Mouse (Mus musculus) gastrocnemius, adult 2 months (tissue): Measurements from ENCODE around the gene Twist2. TPM values are rescaled to one million over a fixed set of nuclear protein-coding genes. Genes with fewer than 3 reads are reported as not detected.

Experiments used
- DNase-seq: peaks from one replicate; pipeline ENCODE4 v3.0.0; 2022
- H3K27ac ChIP-seq: fragments of 200-600 bp; 2 replicates; pipeline ENCODE4 v1.8.1; 2022; ENCODE audit warnings: mild to moderate bottlenecking
- H3K4me3 ChIP-seq: fragments of 200-600 bp; 2 replicates; pipeline ENCODE4 v1.8.1; 2022; ENCODE audit warnings: mild to moderate bottlenecking, moderate library complexity
- CTCF ChIP-seq: fragments of 200-600 bp; IDR thresholded peaks from 2 replicates; pipeline ENCODE4 v1.8.1; 2022; ENCODE audit warnings: antibody characterized with exemption, mild to moderate bottlenecking, moderate library complexity
- intact Hi-C: fragments of 180-260 bp; cut with DNase I; formaldehyde crosslinking; loops from one replicate; pipeline ENCODE4 v1.15.1; 2025
- total RNA-seq, 2 experiments: library from RNA; stranded (reverse); gene quantifications; 2 replicates each; pipeline ENCODE4 v1.2.3; 2021

Twist2 gene
- total RNA-seq, 2 experiments from 2014 or later, result 0.97 to 3.0 TPM

- intact Hi-C loops, result no loop called here
- H3K4me3 ChIP-seq, result no peak overlapping the region
- H3K27ac ChIP-seq, result peak overlapping the region; percentile 38
- TF ChIP-seq CTCF, result no peak
- no peak for DNase-seq
Measured at GRCm38 (mm10) chr1:91858901-91859300, 57.6 kb downstream of the Twist2 start.

GRCm38 (mm10) chr1:91861511-91861910, 60.2 kb downstream of the Twist2 start:
- TF ChIP-seq CTCF, result no peak
- Histone ChIP-seq H3K4me3 (no peak overlapping the region), H3K27ac (no peak overlapping the region)
- intact Hi-C loops, result no loop called here
- DNase-seq, result no peak

DNA sequence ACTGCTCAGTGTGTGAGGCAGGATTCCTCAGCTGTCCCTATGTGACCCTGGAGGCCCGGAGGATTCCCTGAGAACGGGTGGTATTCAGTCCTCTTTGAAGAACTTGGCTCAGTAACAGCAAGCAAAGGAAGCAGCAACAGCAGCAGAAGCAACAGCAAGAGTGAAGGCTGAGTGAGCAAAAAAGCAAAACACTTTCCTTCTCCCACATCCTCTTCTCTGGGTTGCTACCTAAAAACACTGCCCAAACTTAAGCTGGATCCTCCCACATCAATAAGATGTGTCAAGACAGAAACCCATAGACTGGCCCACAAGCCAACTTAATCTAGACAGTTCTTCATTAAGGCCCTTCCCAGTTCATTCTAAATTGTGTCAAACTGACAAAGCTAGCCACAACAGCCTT, 64.7 kb downstream of the Twist2 start:
- intact Hi-C loops, result no loop called here
- Histone ChIP-seq H3K27ac (no peak overlapping the region), H3K4me3 (no peak overlapping the region)
- DNase-seq, result no peak
- TF ChIP-seq CTCF, result no peak

- TF ChIP-seq CTCF, result no peak
- intact Hi-C loops, result loop anchor here (5.0 kb wide), 1 partner anchor 114 kb away; no protein-coding TSS in a partner anchor
- no peak overlapping the region for H3K27ac ChIP-seq
- DNase-seq, result no peak
- H3K4me3 ChIP-seq, result no peak overlapping the region
Measured at GRCm38 (mm10) chr1:91871101-91871500, 69.8 kb downstream of the Twist2 start.

GRCm38 (mm10) chr1:91872388-91873059, 71.3 kb downstream of the Twist2 start:
- H3K4me3 ChIP-seq, result no peak overlapping the region
- TF ChIP-seq CTCF, result no peak
- intact Hi-C loops, result loop anchor here (1.0 to 5.0 kb wide), 2 partner anchors 115 to 298 kb away; no protein-coding TSS in a partner anchor
- H3K27ac ChIP-seq, result no peak overlapping the region
- no peak for DNase-seq

- no peak overlapping the region for H3K27ac ChIP-seq
- no peak for TF ChIP-seq CTCF
- DNase-seq, result no peak
- intact Hi-C loops, result loop anchor here (1.0 to 5.0 kb wide), 2 partner anchors 116 to 299 kb away; no protein-coding TSS in a partner anchor
- H3K4me3 ChIP-seq, result no peak overlapping the region
Measured at GRCm38 (mm10) chr1:91873572-91874285, 72.5 kb downstream of the Twist2 start.

- Histone ChIP-seq H3K27ac (no peak overlapping the region), H3K4me3 (no peak overlapping the region)
- DNase-seq, result peak; percentile 83
- intact Hi-C loops, result loop anchor here (1.0 to 5.0 kb wide), 2 partner anchors 117 to 351 kb away; no protein-coding TSS in a partner anchor
- TF ChIP-seq CTCF, result peak; percentile 91
Measured at GRCm38 (mm10) chr1:91874633-91875032, 73.4 kb downstream of the Twist2 start.

- Histone ChIP-seq H3K27ac (no peak overlapping the region), H3K4me3 (no peak overlapping the region)
- TF ChIP-seq CTCF, result no peak
- intact Hi-C loops, result loop anchor here (1.0 kb wide), 1 partner anchor 352 kb away; no protein-coding TSS in a partner anchor
- DNase-seq, result no peak
Measured at GRCm38 (mm10) chr1:91875042-91875720, 73.9 kb downstream of the Twist2 start.

DNA sequence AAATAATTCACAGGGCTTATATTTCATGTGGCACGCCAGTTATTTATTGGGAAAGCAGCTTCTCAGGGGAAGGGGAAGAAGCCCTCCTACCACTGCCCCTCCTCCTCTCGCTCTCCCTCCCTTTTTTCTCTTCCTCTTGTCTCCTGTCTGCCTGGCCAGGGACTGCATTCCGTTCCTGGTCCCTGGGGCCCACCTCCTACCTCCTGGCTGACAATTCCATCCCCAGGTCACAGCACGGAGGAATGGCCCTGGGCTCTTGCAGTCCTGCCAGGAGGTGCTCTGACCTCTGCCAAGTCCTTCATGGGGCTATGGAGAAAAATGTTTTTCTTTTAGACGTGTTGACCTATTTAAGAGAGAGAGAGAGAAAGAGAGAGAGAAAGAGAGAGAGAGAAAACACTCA, 77.4 kb downstream of the Twist2 start:
- no peak for TF ChIP-seq CTCF
- peak overlapping the region; percentile 43; the same call in 1 of the 2 replicates for H3K27ac ChIP-seq
- no peak overlapping the region for H3K4me3 ChIP-seq
- peak; percentile 39 for DNase-seq
- intact Hi-C loops, result no loop called here

GRCm38 (mm10) chr1:91880156-91880555, 78.9 kb downstream of the Twist2 start:
- Histone ChIP-seq H3K4me3 (no peak overlapping the region), H3K27ac (no peak overlapping the region; the same call in 1 of the 2 replicates)
- TF ChIP-seq CTCF, result no peak
- DNase-seq, result no peak
- intact Hi-C loops, result no loop called here

DNA sequence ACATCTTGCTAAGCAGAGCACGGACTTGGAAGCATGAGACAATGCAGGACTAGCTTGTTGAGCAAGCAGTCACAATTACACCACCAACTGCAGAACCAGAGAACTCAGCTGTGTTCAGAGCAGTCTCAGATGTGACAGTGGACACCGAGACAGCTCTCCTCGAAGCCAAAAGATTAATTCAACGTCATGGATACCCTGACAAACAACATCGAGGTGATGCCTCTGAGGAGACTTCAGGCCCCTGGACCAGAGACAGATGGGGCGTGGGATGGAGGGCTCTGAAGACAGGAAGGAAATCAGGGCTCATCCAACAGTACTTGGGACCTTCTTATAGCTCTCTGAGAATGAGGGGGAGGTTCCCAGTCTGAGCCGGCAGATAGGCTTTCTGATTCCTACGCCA, 79.6 kb downstream of the Twist2 start:
- H3K4me3 ChIP-seq, result no peak overlapping the region

DNA sequence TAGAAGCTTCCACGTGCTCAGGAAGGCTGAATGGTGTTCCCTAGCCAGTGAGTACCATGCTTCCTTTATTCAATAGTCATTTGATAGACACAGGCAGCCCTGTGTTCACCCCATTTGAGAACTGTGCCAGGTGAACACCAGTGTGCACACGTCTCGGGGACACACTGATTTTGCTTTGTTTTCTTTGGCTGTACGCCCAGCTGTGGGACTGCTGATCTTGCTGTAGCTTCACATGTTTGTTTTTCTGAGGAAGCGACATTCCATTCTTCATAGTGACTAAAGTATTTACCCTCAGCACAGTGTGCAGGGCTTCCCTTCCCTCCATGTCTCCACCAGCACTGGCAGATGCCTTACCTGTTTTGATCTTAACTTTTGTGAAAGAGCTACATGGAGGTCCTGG, 81.9 kb downstream of the Twist2 start:
- Histone ChIP-seq H3K27ac (no peak overlapping the region), H3K4me3 (no peak overlapping the region)
- no peak for TF ChIP-seq CTCF
- DNase-seq, result no peak
- intact Hi-C loops, result no loop called here

More for the DNA sequence above, 79.6 kb downstream of the Twist2 start:
- no peak for DNase-seq
- intact Hi-C loops, result no loop called here
- H3K27ac ChIP-seq, result 0 out of 2 replicates have a peak overlapping the region, but pooled peaks have one; percentile 3
- TF ChIP-seq CTCF, result no peak

DNA sequence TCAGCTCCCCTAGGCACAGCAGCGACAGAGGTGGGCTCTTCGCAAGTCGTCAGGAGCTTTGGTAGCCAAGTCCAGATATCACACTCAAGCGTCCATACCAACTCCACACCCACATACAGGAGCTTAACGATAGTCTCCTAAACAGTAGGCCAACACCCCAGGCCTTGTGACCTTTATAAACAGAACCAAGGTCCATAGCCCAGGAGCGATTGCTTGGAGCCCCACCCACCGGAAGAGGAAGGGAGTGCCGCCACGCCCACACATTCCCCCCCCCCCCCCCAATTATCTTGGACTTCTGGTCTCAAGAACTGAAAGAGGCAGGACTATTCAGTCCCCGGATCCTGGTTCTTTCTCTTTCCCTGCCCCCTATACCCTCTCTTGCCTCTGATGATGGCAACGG, 92.3 kb downstream of the Twist2 start:
- DNase-seq, result no peak
- Histone ChIP-seq H3K4me3 (no peak overlapping the region), H3K27ac (no peak overlapping the region)
- TF ChIP-seq CTCF, result no peak
- intact Hi-C loops, result no loop called here
